9 mouse cellular contexts compared by ENCODE assay signal in genomic region chr13:117048541-117048971, GRCm38 (mm10). TPM values are rescaled to one million over a fixed set of nuclear protein-coding genes. Genes with fewer than 3 reads are reported as not detected.
DNase-seq lines count a peak whose midpoint lies in the region; ATAC-seq and TF ChIP-seq lines count a peak whose summit lies in the region.
"Had no signal": no experiment of that assay in that cellular context is flagged by ENCODE, and none has a peak within 500 bp of the region (broad histone marks: within the 10 kb centered on the region; RNA-seq: fewer than 3 reads in every experiment).

No protein-coding gene starts in this region.

- no peak overlapping the region for H3K9ac ChIP-seq in heart, embryonic 16.5 days (ENCODE audit: low read length)
- H3K9ac ChIP-seq in hindbrain, embryonic 11.5 days (ENCODE audit: low read depth, low read length) = no peak overlapping the region

- no peaks in the 10 kb centered on the region for H3K4me1 ChIP-seq in heart, embryonic 16.5 days (ENCODE audit: control insufficient read depth, insufficient read depth, low read length)
- H3K4me1 ChIP-seq in thymus, adult 2 months (replicated peaks; ENCODE audit: control insufficient read depth, insufficient read depth, low read length) = peaks cover 14% of the 10 kb centered on the region
- H3K4me1 ChIP-seq in hindbrain, embryonic 11.5 days (replicated peaks; ENCODE audit: control insufficient read depth, insufficient read depth, low read length) = no peaks in the 10 kb centered on the region

- H3K4me3 ChIP-seq in heart, embryonic 16.5 days (ENCODE audit: low read length) = no peak overlapping the region
- H3K4me3 ChIP-seq in thymus, adult 2 months (ENCODE audit: control insufficient read depth, insufficient read depth, low read length) = no peak overlapping the region
- no peak overlapping the region for H3K4me3 ChIP-seq in hindbrain, embryonic 11.5 days (ENCODE audit: low read depth, low read length)

- H3K4me2 ChIP-seq in heart, embryonic 16.5 days (ENCODE audit: low read depth, low read length) = no peak overlapping the region
- H3K4me2 ChIP-seq in hindbrain, embryonic 11.5 days (replicated peaks; ENCODE audit: low read depth, low read length) = no peak overlapping the region

- H3K36me3 ChIP-seq in heart, embryonic 16.5 days (ENCODE audit: control insufficient read depth, insufficient read depth) = no peaks in the 10 kb centered on the region
- H3K36me3 ChIP-seq in thymus, adult 2 months (ENCODE audit: control insufficient read depth, insufficient read depth, low read length) = no peaks in the 10 kb centered on the region
- no peaks in the 10 kb centered on the region for H3K36me3 ChIP-seq in hindbrain, embryonic 11.5 days (ENCODE audit: control insufficient read depth, insufficient read depth, low read length)

- 74% methylated on average over 5 of the region's 5 CpGs for WGBS in heart, embryonic 16.5 days
- WGBS in thymus, adult 2 months = 12% methylated on average over 5 of the region's 5 CpGs
- 90% methylated on average over 5 of the region's 5 CpGs for WGBS in hindbrain, embryonic 11.5 days

- TF ChIP-seq POLR2A in thymus, adult 2 months (IDR thresholded peaks at IDR 0.05; ENCODE audit: control insufficient read depth, extremely low read depth, insufficient read depth, low read length, poor library complexity) = no peak

- no peak for TF ChIP-seq CTCF in thymus, adult 2 months (IDR thresholded peaks at IDR 0.05; ENCODE audit: borderline replicate concordance, control insufficient read depth, extremely low read depth, insufficient read depth, low read length, poor library complexity)

- H3K9me3 ChIP-seq in heart, embryonic 16.5 days (replicated peaks; ENCODE audit: control insufficient read depth, low read length) = no peaks in the 10 kb centered on the region
- H3K9me3 ChIP-seq in hindbrain, embryonic 11.5 days (ENCODE audit: control insufficient read depth, low read length) = no peaks in the 10 kb centered on the region

- intact Hi-C loops in left cerebral cortex, postnatal 36 days (cut with DNase I) = no loop called here
- intact Hi-C loops in heart, postnatal 36 days (cut with DNase I) = no loop called here

- ATAC-seq in heart, embryonic 16.5 days (replicated peaks; ENCODE audit: extremely low read depth, insufficient read depth, low FRiP score) = 0 out of 2 replicates have a peak, but pooled peaks have one; percentile 41
- ATAC-seq in hindbrain, embryonic 11.5 days (ENCODE audit: low FRiP score) = no peak

- H3K27ac ChIP-seq in heart, embryonic 16.5 days (ENCODE audit: low read length) = no peak overlapping the region
- H3K27ac ChIP-seq in thymus, adult 2 months (ENCODE audit: control insufficient read depth, insufficient read depth, low read length) = peak overlapping the region; percentile 25
- H3K27ac ChIP-seq in hindbrain, embryonic 11.5 days (ENCODE audit: low read depth, low read length) = no peak overlapping the region

- H3K27me3 ChIP-seq in heart, embryonic 16.5 days (ENCODE audit: control insufficient read depth, insufficient read depth, low read length) = no peaks in the 10 kb centered on the region
- no peaks in the 10 kb centered on the region for H3K27me3 ChIP-seq in thymus, adult 2 months (ENCODE audit: control insufficient read depth, insufficient read depth, low read length)
- H3K27me3 ChIP-seq in hindbrain, embryonic 11.5 days (ENCODE audit: control insufficient read depth, insufficient read depth, low read length) = no peaks in the 10 kb centered on the region

- no peak for DNase-seq in heart, adult 9 months (ENCODE audit: low spot score in 2 of 2)
- peak; percentile 19 to 49 for DNase-seq in frontal cortex, postnatal 10 days (ENCODE audit: low spot score in 2 of 2)
- peak; percentile 45 to 51 for DNase-seq in left cerebral cortex, postnatal 36 days (ENCODE audit: low spot score in 2 of 2)
- peak; percentile 71 for DNase-seq in thymus, adult 2 months
- DNase-seq in hindbrain, embryonic 11.5 days (ENCODE audit: low spot score) = no peak
- no peak for DNase-seq in heart, postnatal 36 days
- no peak for DNase-seq in cerebellum, postnatal 14 days
- DNase-seq: cerebellum, adult 9-11 months had no signal

RNA-seq across cellular contexts. Expression of gene Parp8, which starts 23.2 kb away (rescaled TPM):
- polyA plus RNA-seq in heart, embryonic 16.5 days (2015; fragmentation: Nextera tagmentation; extraction: Ambion mirVana) = 12.9 and 14.5 TPM in 2 replicates
- 10 to 100 TPM; 16.2 to 23.5 TPM for total RNA-seq in left cerebral cortex, postnatal 36 days (2021)
- 14.4 and 17.4 TPM in 2 replicates for polyA plus RNA-seq in thymus, adult 2 months (2012; rRNA removed)
- 17.2 and 18.2 TPM in 2 replicates for polyA plus RNA-seq in hindbrain, embryonic 11.5 days (2014; fragmentation: Nextera tagmentation; extraction: Ambion mirVana)
- 10 to 100 TPM in 1 of 2 experiments, 1 to 10 TPM in 1; 8.4 to 11.8 TPM for total RNA-seq in heart, postnatal 36 days (2021)

Comparison
In these comparisons a context has a peak if more than half of its experiments do, and no peak if none do; other contexts are left out.
1. DNase-seq: peak in frontal cortex, postnatal 10 days (2 of 2), left cerebral cortex, postnatal 36 days (2 of 2) and thymus, adult 2 months (single experiment); none in heart, adult 9 months (0 of 2), hindbrain, embryonic 11.5 days (single experiment), heart, postnatal 36 days (0 of 2) and cerebellum, postnatal 14 days (0 of 2).